7 mouse cellular contexts compared by ENCODE assay signal in genomic region chr4:134852438-134853255, GRCm38 (mm10). TPM values are rescaled to one million over a fixed set of nuclear protein-coding genes. Genes with fewer than 3 reads are reported as not detected.
DNase-seq lines count a peak whose midpoint lies in the region; ATAC-seq lines count a peak whose summit lies in the region.

No protein-coding gene starts in this region.

- WGBS in heart, embryonic 15.5 days = under 1% methylated on average over 90 of the region's 106 CpGs
- under 1% methylated on average over 59 of the region's 106 CpGs for WGBS in limb, embryonic 11.5 days
- under 1% methylated on average over 92 of the region's 106 CpGs for WGBS in midbrain, embryonic 11.5 days

- H3K4me2 ChIP-seq in heart, embryonic 15.5 days = peak overlapping the region; percentile 92
- peak overlapping the region; percentile 83 for H3K4me2 ChIP-seq in limb, embryonic 11.5 days (ENCODE audit: low read depth, severe bottlenecking)
- peak overlapping the region; percentile 80 for H3K4me2 ChIP-seq in midbrain, embryonic 11.5 days

- H3K9ac ChIP-seq in heart, embryonic 15.5 days = peak overlapping the region; percentile 97
- H3K9ac ChIP-seq in limb, embryonic 11.5 days (ENCODE audit: low read length) = peak overlapping the region; percentile 98
- H3K9ac ChIP-seq in midbrain, embryonic 11.5 days (ENCODE audit: low read length) = peak overlapping the region; percentile 96

- peak; percentile 0 for ATAC-seq in CD4-positive, CD25-positive, alpha-beta regulatory T cell, adult 4 months
- peak; percentile 38 for ATAC-seq in heart, embryonic 15.5 days (replicated peaks; ENCODE audit: insufficient number of reproducible peaks, insufficient read depth, low FRiP score, low read depth)
- ATAC-seq in limb, embryonic 11.5 days (ENCODE audit: insufficient number of reproducible peaks, low FRiP score, low TSS enrichment, low read depth) = no peak
- ATAC-seq in midbrain, embryonic 11.5 days (ENCODE audit: low FRiP score) = peak; percentile 34

- peak overlapping the region; percentile 83 for H3K27ac ChIP-seq in heart, embryonic 15.5 days
- H3K27ac ChIP-seq in limb, embryonic 11.5 days (replicated peaks; ENCODE audit: low read depth, low read length) = peak overlapping the region; percentile 81
- H3K27ac ChIP-seq in midbrain, embryonic 11.5 days (ENCODE audit: low read depth, low read length) = peak overlapping the region; percentile 82

- H3K27me3 ChIP-seq in heart, embryonic 15.5 days = peaks cover 12% of the 10 kb centered on the region
- H3K27me3 ChIP-seq in limb, embryonic 11.5 days (ENCODE audit: control insufficient read depth, insufficient read depth, low read length) = 0 out of 2 replicates have a peak, but pooled peaks cover 2% of the 10 kb centered on the region
- peaks cover 5% of the 10 kb centered on the region; the same call in 1 of the 2 replicates for H3K27me3 ChIP-seq in midbrain, embryonic 11.5 days (ENCODE audit: control insufficient read depth, insufficient read depth, low read length)

- DNase-seq in B cell, adult 2 months = peak; percentile 56 to 62
- peak; percentile 69 for DNase-seq in embryo, embryonic 11 days
- DNase-seq in limb, embryonic 11.5 days (ENCODE audit: low spot score) = peak; percentile 72
- DNase-seq in midbrain, embryonic 11.5 days (ENCODE audit: low spot score, missing footprints) = peak; percentile 94
- peak; percentile 41 to 52 for DNase-seq in spleen, postnatal 14 days (ENCODE audit: low spot score in 2 of 2)

- H3K4me3 ChIP-seq in heart, embryonic 15.5 days = peak overlapping the region; percentile 99
- H3K4me3 ChIP-seq in limb, embryonic 11.5 days (ENCODE audit: low read depth, low read length) = peak overlapping the region; percentile 95
- H3K4me3 ChIP-seq in midbrain, embryonic 11.5 days (ENCODE audit: low read depth, low read length) = peak overlapping the region; percentile 84

- peaks cover 21% of the 10 kb centered on the region for H3K4me1 ChIP-seq in heart, embryonic 15.5 days (replicated peaks)
- H3K4me1 ChIP-seq in limb, embryonic 11.5 days (ENCODE audit: control insufficient read depth, insufficient read depth, low read length) = peaks cover 9% of the 10 kb centered on the region
- peaks cover 12% of the 10 kb centered on the region for H3K4me1 ChIP-seq in midbrain, embryonic 11.5 days (ENCODE audit: control insufficient read depth, insufficient read depth, low read length)

- no peaks in the 10 kb centered on the region for H3K36me3 ChIP-seq in heart, embryonic 15.5 days
- no peaks in the 10 kb centered on the region for H3K36me3 ChIP-seq in limb, embryonic 11.5 days (ENCODE audit: control insufficient read depth, insufficient read depth, low read length)
- H3K36me3 ChIP-seq in midbrain, embryonic 11.5 days (ENCODE audit: control insufficient read depth, insufficient read depth, low read length) = no peaks in the 10 kb centered on the region

- no peaks in the 10 kb centered on the region for H3K9me3 ChIP-seq in heart, embryonic 15.5 days (replicated peaks)
- H3K9me3 ChIP-seq in limb, embryonic 11.5 days (ENCODE audit: control insufficient read depth, low read length) = no peaks in the 10 kb centered on the region
- H3K9me3 ChIP-seq in midbrain, embryonic 11.5 days (ENCODE audit: control insufficient read depth, low read length) = no peaks in the 10 kb centered on the region

RNA-seq across cellular contexts. Expression of gene Maco1, which starts 0.5 kb away (rescaled TPM):
- 1 to 10 TPM; 4.2 to 7.1 TPM for polyA plus RNA-seq in CD4-positive, CD25-positive, alpha-beta regulatory T cell, adult 4 months (2017; shearing (Covaris generic))
- 22.0 and 25.5 TPM in 2 replicates for polyA plus RNA-seq in heart, embryonic 15.5 days (2015; fragmentation: Nextera tagmentation; extraction: Ambion mirVana)
- 41.5 and 45.4 TPM in 2 replicates for polyA plus RNA-seq in limb, embryonic 11.5 days (2014; fragmentation: Nextera tagmentation; extraction: Ambion mirVana)
- 45.6 and 51.7 TPM in 2 replicates for polyA plus RNA-seq in midbrain, embryonic 11.5 days (2014; fragmentation: Nextera tagmentation; extraction: Ambion mirVana)

RNA-seq across cellular contexts. Expression of gene Rhd, which starts 11.7 kb away (rescaled TPM):
- polyA plus RNA-seq in CD4-positive, CD25-positive, alpha-beta regulatory T cell, adult 4 months (2017; shearing (Covaris generic)) = under 1 TPM in 1 of 2 experiments, not detected in 1; 0.75 TPM
- polyA plus RNA-seq in heart, embryonic 15.5 days (2015; fragmentation: Nextera tagmentation; extraction: Ambion mirVana) = 5.4 and 8.9 TPM in 2 replicates
- polyA plus RNA-seq in limb, embryonic 11.5 days (2014; fragmentation: Nextera tagmentation; extraction: Ambion mirVana) = 12.6 and 14.8 TPM in 2 replicates
- polyA plus RNA-seq in midbrain, embryonic 11.5 days (2014; fragmentation: Nextera tagmentation; extraction: Ambion mirVana) = 19.2 and 21.3 TPM in 2 replicates
